Mouse (Mus musculus) v-Abl transformed pro-B cells (cell line): ENCODE measurements around the gene Mybph.

Experiments used
- in situ Hi-C, 2 experiments: fragments of 400-800 bp; cut with MboI; formaldehyde crosslinking; loops; one replicate each; pipeline ENCODE4 v1.15.1; 2025; ENCODE audit not compliant: unreplicated experiment in 2 of 2

Mybph gene

DNA sequence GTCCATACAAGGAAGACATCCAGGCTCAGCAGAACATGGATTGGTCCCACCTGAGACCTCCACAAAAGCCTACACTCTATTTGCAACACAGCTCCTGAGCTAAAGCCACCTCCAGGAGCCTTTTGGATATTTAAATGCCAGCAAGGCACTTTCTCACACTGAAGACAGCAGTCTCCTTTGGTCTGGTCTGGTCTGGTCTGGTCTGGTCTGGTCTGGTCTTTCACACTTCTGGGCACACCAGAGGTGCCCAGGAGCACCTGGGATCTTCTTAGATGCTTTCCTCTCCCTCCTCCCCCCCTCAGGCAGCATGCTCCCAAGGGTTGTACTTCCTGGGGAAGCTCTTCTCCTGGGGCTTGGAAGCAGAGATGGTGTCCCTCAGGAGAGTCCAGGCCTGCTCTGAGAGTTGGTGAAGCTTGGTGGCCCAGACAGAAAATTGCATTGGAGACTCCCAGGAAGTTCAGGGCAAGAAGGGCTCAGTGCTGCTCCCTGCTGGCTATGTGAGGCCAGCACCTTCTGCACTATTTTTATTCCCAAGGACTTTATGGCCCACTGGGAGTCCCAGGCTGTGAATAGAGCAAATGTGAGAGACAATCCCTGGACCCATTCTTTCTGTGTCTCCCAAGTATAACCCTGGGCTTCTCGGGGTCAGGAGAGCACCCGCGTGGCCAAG is 8.6 kb downstream of the Mybph start:
- in situ Hi-C loops: loop anchor here in 1 of 2 experiments (5.0 kb wide), 1 partner anchor 50 kb away; no protein-coding TSS in a partner anchor

DNA sequence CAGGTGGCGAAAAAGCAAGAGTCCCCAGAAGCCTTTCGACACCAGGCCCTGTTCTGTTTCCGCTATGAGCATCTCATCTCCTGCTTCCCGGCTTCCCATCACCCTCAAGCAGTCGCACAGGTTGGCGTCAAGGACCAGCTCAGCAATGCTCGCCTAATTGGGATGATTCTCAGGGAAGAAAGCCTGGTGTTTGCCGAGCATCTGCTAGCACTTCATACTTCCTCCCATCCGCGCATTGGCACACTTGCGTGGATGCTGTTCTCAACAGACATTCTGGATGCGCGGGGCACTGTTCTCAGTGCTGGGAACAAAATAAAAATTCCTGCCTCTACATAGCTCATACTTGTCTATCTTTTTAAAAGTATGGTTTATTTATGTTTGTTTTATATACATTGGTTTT is 11.0 kb downstream of the Mybph start:
- in situ Hi-C loops: loop anchor here in 1 of 2 experiments (5.0 kb wide), 1 partner anchor 52 kb away; no protein-coding TSS in a partner anchor

DNA sequence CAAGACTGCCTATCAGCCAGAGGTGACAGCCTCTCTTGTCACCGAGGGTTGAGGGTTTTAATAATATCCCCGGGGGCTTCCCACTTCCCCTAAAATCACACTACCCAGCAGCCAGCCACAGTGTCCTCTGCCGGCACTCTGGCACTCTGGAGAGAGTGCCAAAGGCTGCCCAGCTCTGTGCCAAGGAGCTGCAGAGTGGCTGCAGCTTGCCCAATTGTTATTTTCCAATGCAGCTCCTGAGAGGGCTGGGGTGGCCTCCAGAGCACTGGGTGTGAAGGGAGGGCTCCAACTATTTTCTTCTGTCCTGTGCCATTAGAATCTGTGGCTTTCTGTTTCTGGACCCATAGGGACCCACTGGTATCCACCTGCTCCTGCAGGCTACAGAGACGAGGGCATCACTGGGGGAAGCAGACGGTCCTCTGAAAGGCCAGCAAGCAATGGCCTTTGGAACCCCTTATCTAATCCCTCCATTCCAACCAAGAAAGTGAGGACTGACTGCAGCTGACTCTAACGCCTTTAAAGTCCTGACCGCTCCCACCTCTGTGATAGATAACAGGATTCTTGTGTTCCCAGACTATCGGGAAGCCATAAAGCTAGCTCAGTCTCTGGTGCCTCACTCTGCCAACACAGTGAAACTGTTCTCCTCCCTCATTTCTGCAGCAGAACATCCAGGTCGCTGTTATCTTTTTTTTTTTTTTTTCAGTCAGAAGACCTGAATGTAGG is 12.2 kb downstream of the Mybph start:
- in situ Hi-C loops: no loop called here

DNA sequence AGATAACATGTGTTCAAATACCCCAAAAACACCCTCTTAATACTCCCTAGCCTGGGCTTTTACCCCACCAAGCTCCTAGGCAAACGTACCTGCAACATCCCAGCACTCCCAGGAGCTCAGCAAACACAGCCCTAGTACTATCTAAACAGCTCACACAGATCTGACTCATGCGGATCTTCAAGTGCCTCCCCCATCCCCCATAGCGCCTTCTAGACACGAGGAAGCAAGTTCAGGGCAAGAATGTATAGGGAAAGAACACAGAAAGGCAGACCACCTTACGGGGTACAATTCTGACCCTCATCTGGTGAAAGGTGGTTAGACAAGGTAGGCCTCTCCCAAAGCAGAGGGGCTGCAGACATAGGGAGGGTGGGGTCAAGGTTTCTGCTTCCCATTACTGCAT is 12.8 kb downstream of the Mybph start:
- in situ Hi-C loops: no loop called here

DNA sequence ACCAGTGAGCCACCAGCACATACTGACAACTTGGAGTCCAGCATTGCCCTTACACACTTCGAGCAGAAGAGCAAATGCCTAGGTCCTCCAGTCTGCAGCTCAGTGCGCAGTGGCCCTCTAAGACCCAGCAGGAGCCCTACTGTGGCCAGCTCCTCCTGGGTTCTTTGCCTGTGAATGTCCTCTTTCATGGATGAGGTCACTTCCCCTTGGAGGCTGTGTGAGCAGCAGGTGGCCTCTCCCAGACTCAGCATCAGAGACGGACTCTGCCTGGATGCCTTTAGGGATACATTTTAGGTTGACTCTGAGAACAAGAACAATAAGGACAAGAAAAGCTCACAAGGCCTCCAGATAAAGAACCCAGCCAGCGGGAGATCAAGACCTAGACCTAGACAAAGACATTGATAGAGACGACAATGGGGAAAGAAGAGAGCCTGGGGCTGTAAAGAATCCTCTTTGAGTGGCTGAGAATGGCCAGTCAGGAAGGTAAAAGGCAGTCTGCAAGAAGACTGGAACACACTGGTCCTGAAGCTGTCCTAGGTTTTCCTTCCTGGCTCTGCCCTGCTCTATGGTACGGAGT is 17.0 kb downstream of the Mybph start:
- in situ Hi-C loops: no loop called here

DNA sequence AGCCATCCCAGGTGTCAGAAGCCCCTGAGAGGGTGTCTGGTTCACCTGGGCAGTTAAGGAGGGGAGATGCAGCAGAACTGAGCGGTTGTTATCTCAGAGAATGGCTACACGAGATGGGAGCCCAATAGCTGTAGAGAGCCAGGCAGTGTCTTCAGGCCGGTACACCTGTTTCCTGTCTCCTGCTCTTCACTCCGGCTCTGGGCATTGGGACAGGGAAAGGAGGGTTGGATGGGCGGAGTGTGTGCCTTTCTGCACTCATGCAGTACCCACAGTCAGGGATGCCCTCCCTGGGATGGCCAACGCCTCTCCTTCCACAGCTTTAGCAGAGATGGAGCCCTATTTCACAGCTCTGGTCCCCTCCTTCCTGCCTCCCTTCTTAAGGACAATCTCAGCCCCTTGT is 17.8 kb downstream of the Mybph start:
- in situ Hi-C loops: no loop called here

DNA sequence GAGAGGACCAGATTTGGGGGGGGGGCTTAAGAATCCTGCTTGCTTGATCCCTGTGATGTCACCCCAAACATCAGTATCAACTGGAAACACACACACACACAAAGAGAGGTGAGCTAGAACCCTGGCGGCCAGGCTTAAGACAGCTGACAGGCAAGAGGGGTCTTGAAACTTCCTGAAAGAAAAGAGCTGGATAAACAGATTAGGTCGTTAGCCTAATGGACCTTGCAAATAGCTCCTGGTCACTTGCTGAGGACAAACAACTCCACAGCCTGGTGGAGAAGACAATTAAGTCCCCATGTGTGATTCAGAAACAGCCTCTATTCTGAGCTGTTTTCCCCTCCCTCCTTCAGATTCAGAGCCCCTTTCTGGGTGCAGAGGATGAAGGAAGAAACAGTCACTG is 18.4 kb downstream of the Mybph start:
- in situ Hi-C loops: no loop called here

DNA sequence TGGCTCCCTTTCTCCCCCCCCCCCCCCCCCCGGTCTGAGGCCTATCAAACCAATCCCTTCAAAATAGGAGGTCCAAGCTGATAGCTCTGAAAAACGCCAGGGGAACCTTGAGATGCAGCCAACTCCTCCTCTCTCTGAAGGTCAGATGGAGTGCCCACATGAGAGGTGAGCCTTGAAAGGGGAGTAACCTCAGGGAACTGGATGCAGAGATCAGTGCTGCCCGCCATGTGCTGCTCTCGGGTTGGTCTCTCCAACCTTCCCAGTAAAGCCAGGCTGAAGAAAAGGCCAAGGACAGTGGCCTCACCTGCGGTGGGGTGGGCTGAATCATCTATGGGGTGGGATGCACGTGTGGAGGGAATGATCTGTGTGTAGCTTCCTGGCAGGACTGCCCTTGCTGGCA is 19.1 kb downstream of the Mybph start:
- in situ Hi-C loops: no loop called here

DNA sequence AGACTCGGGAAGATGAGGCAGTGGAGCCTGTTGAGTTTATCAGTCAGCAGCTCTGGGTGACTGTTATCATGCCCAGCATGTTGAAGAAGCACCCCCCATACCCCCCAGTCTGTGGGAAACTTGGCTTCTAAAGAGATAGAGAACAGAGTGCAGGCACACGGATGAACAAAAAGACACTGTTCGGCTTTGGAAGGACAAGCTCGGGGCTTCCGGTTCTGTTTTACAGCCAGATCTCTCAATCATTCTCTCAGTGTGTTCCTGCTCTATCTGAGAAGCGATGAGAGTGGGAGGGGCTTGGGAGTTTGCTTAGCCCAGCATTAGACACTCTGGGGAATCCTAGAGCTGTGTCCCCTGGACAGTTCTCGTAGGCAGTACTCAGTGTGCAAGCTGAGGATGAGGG is 20.2 kb downstream of the Mybph start:
- in situ Hi-C loops: no loop called here

DNA sequence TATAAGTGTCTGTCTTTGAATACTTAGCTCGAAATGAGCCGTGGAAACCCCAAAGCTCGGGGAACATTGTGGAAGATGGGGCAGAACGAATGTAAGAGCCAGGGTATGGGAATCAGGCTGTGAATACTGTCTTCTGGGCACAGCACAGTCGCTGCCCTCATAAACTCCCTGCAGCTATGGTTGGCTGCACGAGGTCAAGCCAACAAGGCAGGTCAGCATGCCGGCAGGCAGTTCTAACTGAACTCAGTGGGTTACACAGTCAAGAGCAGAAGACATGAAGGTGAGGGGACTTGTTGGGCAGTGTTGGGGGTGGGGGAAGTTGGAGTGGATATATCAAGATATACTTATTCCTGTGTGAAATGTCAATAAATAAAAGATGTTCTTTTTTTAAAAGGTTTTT is 21.8 kb downstream of the Mybph start:
- in situ Hi-C loops: no loop called here

DNA sequence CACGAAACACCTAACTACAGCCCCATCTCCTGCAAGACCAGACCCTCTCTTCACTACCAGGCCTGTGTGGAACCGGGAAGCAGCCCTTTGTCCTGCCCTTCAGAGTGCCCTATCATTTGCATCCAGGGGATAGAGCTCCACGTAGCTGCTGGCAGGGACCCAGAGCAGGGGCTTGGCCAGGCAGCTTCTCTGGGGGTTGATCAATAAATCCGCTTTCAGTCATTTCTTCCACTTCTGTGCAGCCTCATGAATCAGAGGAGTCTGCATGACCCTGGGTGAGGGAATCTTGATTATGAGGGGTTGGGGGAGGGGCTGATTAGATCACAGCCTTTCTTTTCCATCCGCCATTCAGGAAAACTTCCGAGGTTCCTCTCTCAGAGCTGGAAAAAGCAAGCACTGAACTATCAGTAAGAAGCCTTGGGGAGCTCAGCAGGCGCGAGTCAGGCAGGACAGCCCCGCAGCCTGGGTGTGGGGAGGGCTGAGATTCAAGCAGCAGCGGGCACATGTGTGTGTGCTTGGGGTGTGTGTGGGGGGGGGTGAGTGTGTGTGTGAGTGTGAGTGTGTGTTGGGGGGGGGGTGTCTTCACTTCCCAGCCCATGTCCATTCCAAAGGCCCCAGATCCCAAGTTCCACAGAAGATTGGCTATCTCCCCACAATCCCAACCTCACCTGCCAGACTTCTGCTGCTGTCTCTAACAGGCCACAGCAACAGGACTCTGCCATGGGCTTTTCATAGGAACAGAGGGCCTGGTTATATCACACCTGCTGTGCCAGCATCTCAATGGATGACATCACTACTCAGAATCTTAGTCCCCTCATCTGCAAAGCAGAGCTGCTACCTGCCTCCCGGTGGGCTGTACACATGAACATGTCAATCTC is 22.7 kb downstream of the Mybph start:
- in situ Hi-C loops: no loop called here

DNA sequence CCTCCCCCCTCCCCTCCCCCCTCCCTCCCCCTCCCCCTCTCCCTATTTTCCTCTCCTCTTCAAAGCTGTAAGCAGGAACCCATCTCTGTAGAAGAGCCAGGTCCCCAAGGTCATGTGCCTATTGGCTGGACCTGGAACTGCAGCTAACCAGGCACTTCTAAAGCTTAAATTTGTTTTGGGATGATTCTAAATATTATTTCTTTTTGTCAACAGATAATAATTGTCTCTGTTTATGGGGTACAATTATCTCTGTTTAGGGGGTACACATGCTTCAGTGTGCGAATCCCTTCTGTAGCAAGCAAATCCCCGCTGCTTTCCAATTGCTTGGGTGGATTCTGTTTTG is 23.4 kb downstream of the Mybph start:
- in situ Hi-C loops: no loop called here

DNA sequence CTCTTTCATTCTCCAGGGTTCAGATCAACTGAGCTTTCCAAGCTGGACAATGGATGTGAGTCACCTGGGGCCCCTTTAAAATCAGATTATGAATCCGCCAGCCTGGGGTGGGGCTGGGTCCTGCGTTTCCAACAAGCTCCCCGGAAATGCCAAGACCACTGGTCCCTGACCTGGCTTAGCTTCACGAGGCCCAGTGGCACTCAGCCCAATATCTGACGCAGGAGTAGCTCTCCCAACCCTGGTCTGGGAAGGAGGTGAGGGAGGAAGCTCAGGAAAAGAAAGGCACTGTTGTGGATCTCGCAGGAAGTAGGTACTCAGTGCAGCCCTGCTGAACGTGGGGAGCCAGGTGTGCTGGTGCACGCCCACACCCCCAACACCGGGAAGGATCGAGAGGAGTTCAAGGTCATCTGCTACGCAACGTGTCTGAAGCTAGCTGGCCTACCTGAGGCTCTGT is 23.8 kb downstream of the Mybph start:
- in situ Hi-C loops: no loop called here

DNA sequence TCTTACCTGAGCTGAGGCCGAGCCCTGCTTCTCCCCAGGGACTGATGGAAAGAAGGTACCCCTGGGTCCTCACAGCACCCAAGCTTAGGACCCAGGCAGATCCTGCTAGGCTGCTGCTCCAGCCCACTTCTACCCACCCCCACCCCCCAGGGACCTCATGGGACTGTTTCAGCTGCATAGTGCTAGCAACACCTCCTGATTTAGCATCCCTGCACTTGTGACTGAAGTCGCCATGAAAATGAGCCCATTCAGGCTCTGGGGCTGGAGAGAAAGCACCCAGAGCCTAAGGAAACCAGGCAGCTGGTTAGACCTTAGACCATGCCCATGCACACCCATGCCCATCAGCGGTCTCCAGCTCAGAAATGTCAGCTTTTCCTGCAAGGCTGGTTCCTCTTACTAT is 24.7 kb downstream of the Mybph start:
- in situ Hi-C loops: no loop called here

DNA sequence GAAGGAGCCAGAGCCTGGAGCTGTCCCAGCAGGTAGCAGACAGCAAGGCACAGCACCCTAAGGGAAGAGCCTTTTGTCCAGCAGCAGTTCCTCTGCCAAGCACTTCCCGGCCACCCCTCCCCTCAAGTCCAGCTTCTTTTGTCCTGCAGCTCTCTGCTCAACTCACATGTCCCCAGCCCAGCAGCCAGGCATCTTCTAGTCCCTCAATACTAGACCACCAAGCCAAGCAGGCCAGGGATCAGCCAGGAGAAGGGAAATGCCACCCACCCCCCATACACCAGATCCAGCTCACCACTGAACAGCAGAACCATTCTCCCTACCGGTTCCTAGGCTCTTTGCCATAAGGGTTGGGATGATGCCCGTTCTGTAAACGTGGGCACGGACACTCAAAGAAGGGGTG is 26.4 kb downstream of the Mybph start:
- in situ Hi-C loops: no loop called here

DNA sequence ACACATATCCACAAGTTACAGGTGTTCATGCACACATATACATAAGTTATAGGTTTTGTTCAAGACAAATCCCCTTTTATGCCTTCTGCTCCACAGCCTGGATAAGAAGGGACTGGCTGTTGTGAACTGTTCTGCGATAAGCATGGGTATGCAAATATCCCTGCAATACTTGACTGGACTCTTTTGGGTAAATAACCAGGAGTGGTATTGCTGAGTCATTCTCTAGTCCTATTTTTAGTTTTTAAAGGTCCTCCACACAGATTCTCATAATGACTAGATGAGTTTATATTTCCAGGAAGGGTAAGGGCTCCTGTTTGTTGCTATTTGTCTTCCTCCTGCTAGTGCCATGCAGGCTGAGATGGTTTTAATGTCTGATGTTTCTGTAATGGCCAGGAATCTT is 27.9 kb downstream of the Mybph start:
- in situ Hi-C loops: no loop called here

DNA sequence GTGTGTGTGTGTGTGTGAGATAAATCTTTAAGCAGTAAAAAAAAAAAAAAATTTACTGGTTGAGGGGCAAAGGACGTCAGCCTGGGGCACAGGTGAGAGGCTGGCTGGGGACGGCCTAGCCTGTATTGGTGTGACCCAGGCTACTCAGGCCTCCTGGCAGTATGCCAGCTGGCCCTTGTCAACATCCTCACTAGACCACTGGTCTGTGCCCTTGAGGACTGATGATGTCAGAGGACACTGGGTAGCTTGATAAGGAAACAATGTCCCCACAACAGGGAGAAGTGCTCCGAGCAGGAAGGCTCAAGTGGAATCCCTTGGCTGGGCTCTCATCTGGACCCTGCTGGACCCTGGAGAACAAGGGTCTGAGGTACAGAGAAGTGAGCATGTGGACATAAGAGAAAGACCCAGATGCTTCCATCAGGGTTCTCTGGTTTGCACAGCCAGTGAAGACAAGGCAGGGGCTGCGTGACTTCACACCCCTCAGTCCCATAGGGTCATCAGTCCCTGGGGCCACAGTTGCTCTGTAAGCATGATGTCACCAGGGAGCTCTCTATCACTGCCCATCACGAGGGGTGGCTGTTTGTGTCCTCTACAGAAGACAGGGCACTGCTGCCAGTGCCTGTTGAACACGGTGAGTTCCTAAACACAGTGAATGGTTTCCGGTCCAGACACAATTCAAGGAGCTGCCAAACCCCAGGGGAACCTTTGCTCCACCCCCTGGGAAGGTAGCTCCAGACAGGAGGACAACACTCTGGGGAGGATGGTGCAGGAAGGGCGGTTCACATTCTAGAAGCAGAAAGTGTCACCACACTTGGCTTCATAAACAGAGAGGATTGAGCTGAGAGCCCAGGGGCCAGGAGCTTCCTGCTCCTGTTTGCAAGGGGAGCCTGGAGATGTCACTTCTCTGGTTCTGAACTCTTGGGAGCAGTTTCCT is 29.1 kb downstream of the Mybph start:
- in situ Hi-C loops: no loop called here

DNA sequence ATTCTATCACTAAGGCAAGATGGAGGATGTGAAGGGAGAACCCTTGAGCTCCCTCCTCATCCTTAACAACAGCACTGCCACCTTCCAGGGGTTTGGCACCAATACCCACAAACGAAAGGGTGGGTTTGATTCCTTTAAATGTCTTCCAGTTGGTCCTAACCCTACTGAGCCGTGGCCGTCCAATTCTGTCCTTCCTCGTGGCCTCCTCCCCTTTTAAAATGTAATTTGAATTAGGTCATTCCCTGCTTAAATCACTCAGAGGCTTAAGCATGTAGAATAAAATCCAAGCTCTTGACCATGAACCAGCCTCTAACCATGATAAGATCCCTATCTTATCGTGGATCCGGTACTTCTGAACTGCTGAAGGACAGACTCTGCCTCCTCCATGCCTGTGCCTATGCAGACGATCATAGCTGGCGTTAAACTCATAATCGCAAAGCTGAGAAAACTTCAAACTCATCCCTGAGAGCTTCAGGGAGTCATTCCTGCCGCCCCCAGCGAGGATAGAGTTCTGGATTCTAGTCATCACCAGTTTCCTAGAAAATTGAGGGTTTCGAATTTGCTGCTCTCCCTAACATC is 31.5 kb downstream of the Mybph start:
- in situ Hi-C loops: no loop called here

DNA sequence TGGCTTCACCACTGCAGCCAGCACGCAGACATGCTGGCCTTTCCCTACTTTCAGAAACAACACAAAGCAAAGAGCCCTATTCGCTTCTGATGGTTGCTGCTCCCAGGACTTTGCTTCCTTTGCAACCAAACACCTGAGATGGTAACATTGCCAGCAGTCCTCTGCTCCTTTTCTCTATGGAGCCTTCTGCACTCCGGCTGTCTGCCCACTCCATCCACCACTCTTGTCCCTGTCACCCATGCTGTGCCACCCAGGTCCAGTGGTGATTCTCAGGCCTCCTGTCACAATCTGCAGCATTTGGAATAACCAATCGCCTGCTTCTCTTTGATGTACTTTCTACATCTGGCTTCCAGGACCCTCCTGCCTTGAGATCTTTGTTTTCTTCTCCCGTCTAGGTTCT is 32.1 kb downstream of the Mybph start:
- in situ Hi-C loops: no loop called here

DNA sequence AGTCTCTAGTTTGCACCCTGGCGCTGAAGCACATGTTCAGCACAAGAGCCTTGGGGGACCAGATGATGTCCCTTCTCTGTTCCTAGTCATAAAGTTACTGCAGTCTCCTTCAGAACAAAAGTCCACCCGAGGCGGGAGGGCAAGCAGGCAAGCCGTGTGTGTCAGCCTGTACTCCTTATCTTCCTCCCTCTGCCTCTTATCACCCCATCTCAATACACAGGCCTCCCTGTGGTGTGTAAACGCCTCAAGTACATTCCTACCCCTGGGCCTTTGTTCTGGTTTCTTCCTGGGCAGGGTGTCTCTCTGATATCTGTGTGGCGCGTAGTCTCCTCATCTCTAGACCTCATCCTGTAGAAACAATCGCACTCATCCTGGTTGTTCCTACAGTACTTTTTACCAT is 33.5 kb downstream of the Mybph start:
- in situ Hi-C loops: no loop called here
